Mouse (Mus musculus) heart, postnatal 0 days (tissue): ENCODE data around the gene Rnf186. TPM values are rescaled to one million over a fixed set of nuclear protein-coding genes. Genes with fewer than 3 reads are reported as not detected.
A peak's percentile ranks its signal among the peaks of the same experiment; 100 is the strongest.
"Not testable (repeated sequence)": the region's sequence is repeated elsewhere in the genome, so short reads cannot be mapped to it uniquely, and the experiment has no call there.

Experiments used
- ATAC-seq: fragments of 200-750 bp; cut with Nextera tagmentation; 2 replicates; pipeline ENCODE4 v1.8.0; 2017; ENCODE audit warnings: low read depth, moderate number of reproducible peaks, moderate library complexity; ENCODE audit not compliant: insufficient read depth
- DNase-seq: peaks from one replicate; pipeline ENCODE4 v3.0.0-alpha.2; 2016; ENCODE audit warnings: low spot score
- H3K27ac ChIP-seq: fragments of 300-500 bp; sonication (generic); 2 replicates; pipeline ENCODE4 v1.5.1; 2014; ENCODE audit warnings: low read depth, mild to moderate bottlenecking
- H3K27me3 ChIP-seq: fragments of 300-500 bp; sonication (generic); 2 replicates; pipeline ENCODE4 v1.6.1; 2014; ENCODE audit warnings: low read length, mixed read lengths; ENCODE audit not compliant: control insufficient read depth, insufficient read depth
- H3K36me3 ChIP-seq: fragments of 300-500 bp; sonication (generic); replicated peaks from 2 replicates; pipeline ENCODE4 v1.6.1; 2014; ENCODE audit warnings: low read length, mixed read lengths; ENCODE audit not compliant: control insufficient read depth, insufficient read depth
- H3K4me1 ChIP-seq: fragments of 300-500 bp; sonication (generic); 2 replicates; pipeline ENCODE4 v1.6.1; 2014; ENCODE audit warnings: antibody characterized with exemption; ENCODE audit not compliant: control insufficient read depth, insufficient read depth
- H3K4me2 ChIP-seq: fragments of 300-500 bp; sonication (generic); 2 replicates; pipeline ENCODE4 v1.6.1; 2014; ENCODE audit warnings: low read depth, mild to moderate bottlenecking, low read length, moderate library complexity
- H3K4me3 ChIP-seq: fragments of 300-500 bp; sonication (generic); 2 replicates; pipeline ENCODE4 v1.5.1; 2014; ENCODE audit warnings: low read depth, low read length
- H3K9ac ChIP-seq: fragments of 300-500 bp; sonication (generic); replicated peaks from 2 replicates; pipeline ENCODE4 v1.6.1; 2014; ENCODE audit warnings: low read depth, low read length, mixed read lengths
- H3K9me3 ChIP-seq: fragments of 300-500 bp; sonication (generic); replicated peaks from 2 replicates; pipeline ENCODE4 v1.6.1; 2016; ENCODE audit warnings: low read length; ENCODE audit not compliant: control insufficient read depth
- CTCF ChIP-seq: IDR thresholded peaks from 2 replicates; pipeline ENCODE4 v1.5.1; 2016; ENCODE audit warnings: antibody characterized with exemption, control low read depth, low read depth
- EP300 ChIP-seq: IDR thresholded peaks from 2 replicates; pipeline ENCODE4 v1.6.1; 2016; ENCODE audit warnings: antibody characterized with exemption, low read depth
- WGBS: fragments of 180-500 bp; shearing (Covaris S2); extraction: QIAGEN DNeasy Blood & Tissue Kit; methylation state at CpG from one replicate; pipeline ENCODE4 v1.1.7; 2014; 5-methylcytosine and 5-hydroxymethylcytosine counted together
- polyA plus RNA-seq: library from polyadenylated mRNA; unstranded; fragments of >200 nt; fragmentation: Nextera tagmentation; extraction: Ambion mirVana; gene quantifications from 2 replicates; pipeline ENCODE4 v1.2.1, GENCODE M21; 2015
- total RNA-seq: library from RNA; depleted of rRNA; stranded (reverse); fragments of >200 nt; gene quantifications from 2 replicates; pipeline ENCODE4 v1.2.3, GENCODE M21; 2014; ENCODE audit warnings: low replicate concordance

Gene Rnf186
- total and polyA plus RNA-seq, 2 experiments from 2014 or later: not detected

DNA sequence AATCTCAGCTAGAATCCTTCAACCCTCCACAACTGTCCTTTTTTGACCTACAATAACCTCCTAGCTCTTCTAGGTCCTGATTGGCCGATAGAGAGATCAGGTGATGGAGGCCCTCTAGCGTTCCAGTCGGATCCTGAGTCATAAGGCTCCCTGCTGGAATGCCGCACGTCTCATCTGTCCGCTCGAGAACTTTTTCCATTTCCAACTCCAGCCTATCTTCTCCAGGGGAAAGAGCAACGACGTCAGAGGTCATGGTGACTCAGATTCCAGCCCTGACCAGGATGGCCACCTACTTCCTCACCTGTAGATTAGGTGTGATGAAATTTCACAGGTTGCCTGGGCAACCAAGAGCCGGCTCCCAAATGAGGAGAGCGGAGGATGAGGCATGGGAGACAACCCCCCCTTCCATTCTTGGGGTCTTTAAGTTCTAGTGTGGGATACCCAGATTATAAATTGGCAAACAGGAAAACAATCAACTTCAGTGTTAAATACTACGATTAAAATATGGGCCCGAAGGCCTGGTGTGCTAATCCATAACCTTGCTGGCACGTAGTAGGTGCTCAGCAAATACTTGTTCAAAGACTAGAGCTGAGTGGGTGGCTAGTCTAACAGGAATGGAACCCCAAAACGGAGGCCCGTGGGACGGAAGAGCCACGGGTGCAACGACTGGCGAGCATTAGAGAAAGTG, 5.4 kb downstream of the Rnf186 start:
- Histone ChIP-seq H3K9ac (peak overlapping the region; percentile 83), H3K9me3 (no peaks in the 10 kb centered on the region), H3K36me3 (no peaks in the 10 kb centered on the region), H3K27ac (peak overlapping the region; percentile 94), H3K4me3 (peak overlapping the region; percentile 62), H3K4me2 (peak overlapping the region; percentile 91), H3K4me1 (peaks cover 21% of the 10 kb centered on the region; the same call in 1 of the 2 replicates), H3K27me3 (no peaks in the 10 kb centered on the region)
- TF ChIP-seq EP300 (peak; percentile 35; the same call in 1 of the 2 replicates), CTCF (no peak; the same call in 1 of the 2 replicates)
- WGBS: 7% methylated on average over 20 of the region's 20 CpGs
- peak; percentile 96 for DNase-seq
- ATAC-seq: peak; percentile 87

DNA sequence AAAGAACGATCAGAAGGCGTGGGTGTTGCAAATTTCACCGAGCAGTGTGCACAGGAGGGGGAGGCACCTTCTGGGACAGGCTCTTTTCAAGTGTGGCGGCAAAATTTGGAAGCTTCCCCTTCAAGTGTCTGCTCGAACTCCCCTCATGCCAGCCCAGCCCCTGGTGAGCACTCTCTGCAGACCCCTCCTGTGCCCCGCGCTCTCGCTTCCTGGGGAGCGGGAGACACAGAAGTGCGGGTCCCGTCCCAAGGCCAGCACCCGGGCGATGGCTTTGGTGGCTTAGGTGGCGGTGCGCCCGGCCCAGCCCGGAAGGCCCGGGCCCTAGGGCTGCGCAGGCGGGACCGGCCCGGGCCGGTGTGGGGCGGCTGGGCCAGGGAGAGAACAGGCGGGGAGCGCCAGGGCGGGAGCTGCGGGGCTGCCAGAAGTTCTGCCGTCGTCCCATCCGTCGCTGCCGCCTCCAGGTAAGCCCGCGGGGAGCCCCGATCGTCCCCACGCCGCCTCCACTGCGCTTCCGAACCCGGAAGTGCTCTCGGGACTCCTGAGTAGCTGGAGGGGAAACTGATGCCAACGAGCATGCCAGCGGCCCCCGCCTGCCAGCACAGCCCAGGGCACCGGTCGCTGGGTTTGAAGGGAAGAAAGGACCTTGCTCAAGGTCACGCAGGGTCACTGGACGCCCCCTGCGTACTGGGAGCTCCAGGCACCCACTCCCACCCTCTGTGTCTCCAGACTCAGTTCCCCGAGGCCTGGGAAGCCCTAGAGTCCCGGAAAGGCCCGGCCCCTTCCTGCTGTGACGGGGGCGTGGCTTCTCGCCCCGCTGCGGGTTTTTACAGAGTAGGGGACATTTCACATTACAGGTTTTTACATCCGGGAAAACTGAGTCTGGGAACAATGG, 6.2 kb downstream of the Rnf186 start, which contains the start of gene Tmco4:
TSS of gene Tmco4 (plus strand) at position 62 of the 892 bp plus-strand sequence.
- ATAC-seq: peak; percentile 72
- 1% methylated on average over 59 of the region's 60 CpGs for WGBS

DNA sequence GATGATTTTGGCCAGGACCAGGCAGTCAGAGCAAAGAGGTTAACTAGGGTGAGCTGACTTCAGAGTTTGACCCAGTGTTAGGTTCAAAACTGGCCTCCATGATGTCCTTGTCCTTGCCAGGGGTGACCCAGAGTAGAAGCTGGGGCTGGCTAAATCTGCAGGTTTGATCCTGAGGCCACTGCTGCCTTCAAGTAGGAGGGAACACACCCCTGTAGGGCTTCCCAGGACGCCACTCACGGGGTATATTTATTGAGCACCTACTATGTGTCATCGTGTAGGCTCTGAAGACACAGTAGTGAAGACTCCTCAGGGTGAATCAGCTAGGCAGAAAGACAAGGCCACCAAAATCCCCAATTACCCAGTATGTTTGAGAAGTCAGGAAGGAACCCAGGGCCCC, 6.8 kb downstream of the Rnf186 start:
- TF ChIP-seq CTCF (no peak), EP300 (no peak)
- Histone ChIP-seq H3K4me2 (peak overlapping the region; percentile 91), H3K4me1 (peaks cover 21% of the 10 kb centered on the region; the same call in 1 of the 2 replicates), H3K9me3 (no peaks in the 10 kb centered on the region), H3K4me3 (peak overlapping the region; percentile 62), H3K27me3 (no peaks in the 10 kb centered on the region), H3K9ac (peak overlapping the region; percentile 83), H3K27ac (peak overlapping the region; percentile 94), H3K36me3 (no peaks in the 10 kb centered on the region)
- DNase-seq: no peak
- ATAC-seq: 0 out of 2 replicates have a peak, but pooled peaks have one; percentile 14
- WGBS: 60% methylated on average over 3 of the region's 3 CpGs

More for the DNA sequence above, 6.2 kb downstream of the Rnf186 start, which contains the start of gene Tmco4:
- peak within 1 kb of the TSS; percentile 91 for H3K4me2 ChIP-seq
- H3K4me3 ChIP-seq: peak within 1 kb of the TSS; percentile 62
- no peaks in the 10 kb centered on the region for H3K27me3 ChIP-seq
- no peaks in the 10 kb centered on the region for H3K9me3 ChIP-seq
- H3K9ac ChIP-seq: peak within 1 kb of the TSS; percentile 83
- H3K27ac ChIP-seq: peak within 1 kb of the TSS; percentile 94
- no peaks in the 10 kb centered on the region for H3K36me3 ChIP-seq
- TF ChIP-seq CTCF (no peak), EP300 (no peak)
- peaks cover 21% of the 10 kb centered on the region; the same call in 1 of the 2 replicates for H3K4me1 ChIP-seq
- DNase-seq: peak; percentile 82

DNA sequence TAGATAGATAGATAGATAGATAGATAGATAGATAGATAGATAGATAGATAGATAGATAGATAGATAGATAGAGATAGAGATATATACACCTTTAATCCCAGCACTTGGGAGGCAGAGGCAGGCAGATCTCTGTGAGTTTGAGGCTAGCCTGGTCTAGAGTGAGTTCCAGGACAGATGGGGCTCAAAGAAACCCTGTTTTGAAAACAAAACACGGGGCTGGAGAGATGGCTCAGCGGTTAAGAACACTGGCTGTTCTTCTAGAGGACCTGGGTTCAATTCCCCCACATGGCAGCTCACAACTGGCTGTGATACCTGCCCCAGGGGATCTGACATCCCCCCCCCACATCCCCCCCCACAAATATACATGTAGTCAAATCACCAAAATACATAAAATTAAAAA, 7.6 kb downstream of the Rnf186 start:
- H3K36me3 ChIP-seq, ATAC-seq, DNase-seq: not testable (repeated sequence)

DNA sequence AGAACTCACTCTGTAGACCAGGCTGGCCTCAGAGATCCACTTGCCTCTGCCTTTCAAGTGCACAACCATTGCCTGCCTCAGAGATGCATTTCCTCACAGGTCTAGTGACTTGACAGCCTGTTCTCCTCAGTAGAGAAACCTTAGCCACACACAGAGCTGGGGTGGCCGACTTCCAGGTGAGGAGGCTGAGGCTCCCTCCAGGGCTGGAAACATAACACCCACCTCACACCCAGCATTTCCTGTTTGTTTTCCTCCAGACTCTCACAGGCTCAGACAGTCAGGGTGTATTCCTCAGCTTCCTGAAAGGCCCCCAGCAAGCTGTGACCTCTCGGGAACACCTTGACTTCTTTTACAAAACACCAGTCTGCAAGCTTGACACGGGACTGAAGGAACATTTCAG, 8.3 kb downstream of the Rnf186 start:
- H3K9ac ChIP-seq: no peak overlapping the region
- H3K27me3 ChIP-seq: no peaks in the 10 kb centered on the region
- H3K4me3 ChIP-seq: no peak overlapping the region
- ATAC-seq: no peak
- H3K4me2 ChIP-seq: no peak overlapping the region
- peaks cover 15% of the 10 kb centered on the region; the same call in 1 of the 2 replicates for H3K4me1 ChIP-seq
- 42% methylated on average over 3 of the region's 3 CpGs for WGBS
- H3K36me3 ChIP-seq: no peaks in the 10 kb centered on the region
- TF ChIP-seq EP300 (no peak), CTCF (no peak)
- no peaks in the 10 kb centered on the region for H3K9me3 ChIP-seq
- no peak for DNase-seq
- no peak overlapping the region for H3K27ac ChIP-seq

More for the DNA sequence above, 7.6 kb downstream of the Rnf186 start:
- H3K9me3 ChIP-seq, H3K27ac ChIP-seq, H3K9ac ChIP-seq, H3K4me3 ChIP-seq, H3K27me3 ChIP-seq, H3K4me2 ChIP-seq: not testable (repeated sequence)
- 91% methylated on average over 2 of the region's 2 CpGs for WGBS
- H3K4me1 ChIP-seq: peaks cover 21% of the 10 kb centered on the region; the same call in 1 of the 2 replicates
